Mouse (Mus musculus): ENCODE results near the gene Gp5. TPM values are rescaled to one million over a fixed set of nuclear protein-coding genes. Genes with fewer than 3 reads are reported as not detected.

Gene Gp5
- polyA plus RNA-seq, 1 experiment from 2014 or later = 0.31 TPM

- Histone ChIP-seq H3K9ac (no peak overlapping the region), H3K9me3 (no peaks in the 10 kb centered on the region), H3K27ac (no peak overlapping the region), H3K36me3 (replicated peaks) (no peaks in the 10 kb centered on the region), H3K27me3 (replicated peaks) (no peaks in the 10 kb centered on the region), H3K4me2 (no peak overlapping the region), H3K4me1 (no peaks in the 10 kb centered on the region), H3K4me3 (no peak overlapping the region)
- no peak for ATAC-seq (replicated peaks)
- 91% methylated on average over 8 of the region's 8 CpGs for WGBS
Measured at GRCm38 (mm10) chr16:30273065-30273464, 37.5 kb downstream of the Gp5 start.

- 55% methylated on average over 6 of the region's 6 CpGs for WGBS
- no peak overlapping the region for H3K27ac ChIP-seq
Measured at GRCm38 (mm10) chr16:30271941-30272595, 38.5 kb downstream of the Gp5 start.

GRCm38 (mm10) chr16:30271223-30271761 is 39.3 kb downstream of the Gp5 start:
- Histone ChIP-seq H3K4me3 (no peak overlapping the region), H3K27me3 (replicated peaks) (no peaks in the 10 kb centered on the region), H3K27ac (no peak overlapping the region), H3K4me2 (no peak overlapping the region), H3K9ac (no peak overlapping the region), H3K4me1 (no peaks in the 10 kb centered on the region), H3K36me3 (replicated peaks) (no peaks in the 10 kb centered on the region), H3K9me3 (no peaks in the 10 kb centered on the region)
- WGBS = 67% methylated on average over 8 of the region's 8 CpGs
- ATAC-seq (replicated peaks) = no peak

More at GRCm38 (mm10) chr16:30271941-30272595, 38.5 kb downstream of the Gp5 start:
- no peaks in the 10 kb centered on the region for H3K27me3 ChIP-seq (replicated peaks)
- H3K36me3 ChIP-seq (replicated peaks) = no peaks in the 10 kb centered on the region
- no peak overlapping the region for H3K4me2 ChIP-seq
- H3K4me1 ChIP-seq = no peaks in the 10 kb centered on the region
- ATAC-seq (replicated peaks) = no peak
- H3K9me3 ChIP-seq = no peaks in the 10 kb centered on the region
- no peak overlapping the region for H3K9ac ChIP-seq
- H3K4me3 ChIP-seq = no peak overlapping the region

- Histone ChIP-seq H3K4me1 (no peaks in the 10 kb centered on the region), H3K27ac (no peak within 1 kb of the TSS), H3K9ac (no peak within 1 kb of the TSS), H3K27me3 (replicated peaks) (no peaks in the 10 kb centered on the region), H3K4me2 (no peak within 1 kb of the TSS), H3K9me3 (no peaks in the 10 kb centered on the region), H3K36me3 (replicated peaks) (no peaks in the 10 kb centered on the region), H3K4me3 (no peak within 1 kb of the TSS)
- ATAC-seq (replicated peaks) = no peak
- 74% methylated on average over 5 of the region's 5 CpGs for WGBS
Measured at GRCm38 (mm10) chr16:30267359-30267758, 43.2 kb downstream of the Gp5 start, which contains the start of gene Cpn2. TSS of gene Cpn2 (minus strand) at chr16:30267499.

GRCm38 (mm10) chr16:30266561-30266960 is 44.0 kb downstream of the Gp5 start:
- H3K4me1 ChIP-seq = no peaks in the 10 kb centered on the region
- H3K9ac ChIP-seq = no peak overlapping the region
- no peak overlapping the region for H3K4me3 ChIP-seq
- H3K36me3 ChIP-seq (replicated peaks) = no peaks in the 10 kb centered on the region
- WGBS = 88% methylated on average over 5 of the region's 5 CpGs
- H3K27ac ChIP-seq = no peak overlapping the region
- no peak overlapping the region for H3K4me2 ChIP-seq
- ATAC-seq (replicated peaks) = no peak
- no peaks in the 10 kb centered on the region for H3K9me3 ChIP-seq
- no peaks in the 10 kb centered on the region for H3K27me3 ChIP-seq (replicated peaks)

- no peak overlapping the region for H3K27ac ChIP-seq
- no peak overlapping the region for H3K9ac ChIP-seq
- H3K36me3 ChIP-seq (replicated peaks) = no peaks in the 10 kb centered on the region
- H3K9me3 ChIP-seq = no peaks in the 10 kb centered on the region
- no peak overlapping the region for H3K4me2 ChIP-seq
- H3K4me1 ChIP-seq = no peaks in the 10 kb centered on the region
- no peak overlapping the region for H3K4me3 ChIP-seq
- 82% methylated on average over 4 of the region's 4 CpGs for WGBS
- no peaks in the 10 kb centered on the region for H3K27me3 ChIP-seq (replicated peaks)
- ATAC-seq (replicated peaks) = no peak
Measured at GRCm38 (mm10) chr16:30265611-30266010, 45.0 kb downstream of the Gp5 start.

- no peak overlapping the region for H3K4me3 ChIP-seq
Measured at GRCm38 (mm10) chr16:30263156-30263555, 47.4 kb downstream of the Gp5 start.

GRCm38 (mm10) chr16:30262664-30263063 is 47.9 kb downstream of the Gp5 start:
- Histone ChIP-seq H3K4me1 (no peaks in the 10 kb centered on the region), H3K9ac (no peak overlapping the region), H3K27ac (no peak overlapping the region), H3K9me3 (no peaks in the 10 kb centered on the region), H3K36me3 (replicated peaks) (no peaks in the 10 kb centered on the region), H3K4me2 (no peak overlapping the region), H3K27me3 (replicated peaks) (no peaks in the 10 kb centered on the region), H3K4me3 (no peak overlapping the region)
- WGBS = 3% methylated on average over 2 of the region's 2 CpGs
- peak; percentile 48; the same call in 1 of the 2 replicates for ATAC-seq (replicated peaks)

More at GRCm38 (mm10) chr16:30263156-30263555, 47.4 kb downstream of the Gp5 start:
- Histone ChIP-seq H3K4me1 (no peaks in the 10 kb centered on the region), H3K36me3 (replicated peaks) (no peaks in the 10 kb centered on the region), H3K4me2 (no peak overlapping the region), H3K27me3 (replicated peaks) (no peaks in the 10 kb centered on the region), H3K9ac (no peak overlapping the region), H3K27ac (no peak overlapping the region), H3K9me3 (no peaks in the 10 kb centered on the region)
- ATAC-seq (replicated peaks) = no peak
- WGBS = 67% methylated on average over 4 of the region's 4 CpGs

- Histone ChIP-seq H3K27me3 (replicated peaks) (no peaks in the 10 kb centered on the region), H3K4me1 (no peaks in the 10 kb centered on the region), H3K9me3 (no peaks in the 10 kb centered on the region), H3K4me3 (no peak overlapping the region), H3K27ac (no peak overlapping the region), H3K9ac (no peak overlapping the region), H3K4me2 (no peak overlapping the region), H3K36me3 (replicated peaks) (no peaks in the 10 kb centered on the region)
- ATAC-seq (replicated peaks) = no peak
- 90% methylated on average over 10 of the region's 10 CpGs for WGBS
Measured at GRCm38 (mm10) chr16:30262157-30262556, 48.4 kb downstream of the Gp5 start.

GRCm38 (mm10) chr16:30261341-30261740 is 49.2 kb downstream of the Gp5 start:
- H3K4me3 ChIP-seq = no peak overlapping the region
- no peak for ATAC-seq (replicated peaks)
- H3K36me3 ChIP-seq (replicated peaks) = no peaks in the 10 kb centered on the region
- no peak overlapping the region for H3K27ac ChIP-seq
- H3K4me1 ChIP-seq = no peaks in the 10 kb centered on the region
- no peaks in the 10 kb centered on the region for H3K9me3 ChIP-seq
- H3K4me2 ChIP-seq = no peak overlapping the region
- H3K27me3 ChIP-seq (replicated peaks) = no peaks in the 10 kb centered on the region
- no peak overlapping the region for H3K9ac ChIP-seq
- 87% methylated on average over 9 of the region's 9 CpGs for WGBS

- no peaks in the 10 kb centered on the region for H3K9me3 ChIP-seq
- H3K9ac ChIP-seq = no peak overlapping the region
- no peaks in the 10 kb centered on the region for H3K36me3 ChIP-seq (replicated peaks)
- no peak overlapping the region for H3K4me2 ChIP-seq
- no peak overlapping the region for H3K4me3 ChIP-seq
- H3K27me3 ChIP-seq (replicated peaks) = no peaks in the 10 kb centered on the region
- no peak overlapping the region for H3K27ac ChIP-seq
- 89% methylated on average over 15 of the region's 15 CpGs for WGBS
- no peak for ATAC-seq (replicated peaks)
- no peaks in the 10 kb centered on the region for H3K4me1 ChIP-seq
Measured at GRCm38 (mm10) chr16:30260012-30260635, 50.5 kb downstream of the Gp5 start.

- no peak overlapping the region for H3K4me3 ChIP-seq
- H3K36me3 ChIP-seq (replicated peaks) = no peaks in the 10 kb centered on the region
- H3K4me1 ChIP-seq = no peaks in the 10 kb centered on the region
- H3K27ac ChIP-seq = no peak overlapping the region
- WGBS = 84% methylated on average over 10 of the region's 10 CpGs
- ATAC-seq (replicated peaks) = no peak
- H3K9me3 ChIP-seq = no peaks in the 10 kb centered on the region
- H3K4me2 ChIP-seq = no peak overlapping the region
- H3K27me3 ChIP-seq (replicated peaks) = no peaks in the 10 kb centered on the region
- H3K9ac ChIP-seq = no peak overlapping the region
Measured at GRCm38 (mm10) chr16:30259444-30259843, 51.1 kb downstream of the Gp5 start.

GRCm38 (mm10) chr16:30258441-30258840 is 52.1 kb downstream of the Gp5 start:
- H3K36me3 ChIP-seq (replicated peaks) = no peaks in the 10 kb centered on the region
- H3K4me1 ChIP-seq = no peaks in the 10 kb centered on the region
- ATAC-seq (replicated peaks) = no peak
- 92% methylated on average over 7 of the region's 7 CpGs for WGBS
- no peak overlapping the region for H3K4me3 ChIP-seq
- H3K4me2 ChIP-seq = no peak overlapping the region
- H3K9me3 ChIP-seq = no peaks in the 10 kb centered on the region
- H3K27me3 ChIP-seq (replicated peaks) = no peaks in the 10 kb centered on the region
- no peak overlapping the region for H3K27ac ChIP-seq
- H3K9ac ChIP-seq = no peak overlapping the region
